Mouse (Mus musculus) left cerebral cortex, postnatal 14 days (tissue): Measurements from ENCODE around the gene Pde11a. TPM values are rescaled to one million over a fixed set of nuclear protein-coding genes. Genes with fewer than 3 reads are reported as not detected.
"Not testable (repeated sequence)": the region's sequence is repeated elsewhere in the genome, so short reads cannot be mapped to it uniquely, and the experiment has no call there.

ENCODE experiments used
- DNase-seq, 2 experiments: peaks; one replicate each; pipeline ENCODE4 v3.0.0; 2021 to 2022; ENCODE audit warnings: low spot score in 2 of 2, mixed read lengths in 1 of 2
- intact Hi-C: fragments of 180-260 bp; cut with DNase I; formaldehyde crosslinking; loops from one replicate; pipeline ENCODE4 v1.15.1; 2025
- total RNA-seq, 2 experiments: library from RNA; stranded (reverse); gene quantifications; 2 replicates each; pipeline ENCODE4 v1.2.3; 2021

The Pde11a gene
- total RNA-seq, 2 experiments from 2014 or later, result 4.1 to 4.4 TPM

GRCm38 (mm10) chr2:75983847-75984246 is 354.7 kb downstream of the Pde11a start:
- intact Hi-C loops, result loop anchor here (2.0 kb wide), 1 partner anchor 87 kb away; no protein-coding TSS in a partner anchor
- no peak for DNase-seq

DNA sequence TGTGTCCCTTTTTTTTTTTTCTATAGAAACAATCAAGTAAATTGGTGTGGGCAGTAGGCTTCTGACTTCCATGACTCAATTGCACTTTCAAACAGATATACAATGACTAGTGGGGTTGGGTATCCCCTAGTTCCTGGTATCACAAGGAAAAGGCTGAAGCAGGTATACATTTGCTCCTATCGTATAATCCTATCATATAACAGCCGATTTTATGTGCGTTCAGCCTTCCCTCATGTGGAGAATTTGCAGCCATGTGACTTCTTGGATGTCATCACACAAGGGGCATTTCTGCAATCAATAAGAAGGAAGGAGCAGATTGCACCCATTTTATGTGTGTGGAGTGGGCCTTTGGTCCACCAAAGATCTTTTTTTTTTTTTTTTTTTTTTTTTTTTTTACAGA is 355.5 kb downstream of the Pde11a start:
- intact Hi-C loops, result no loop called here
- DNase-seq, result no peak

GRCm38 (mm10) chr2:75982626-75983025 is 355.9 kb downstream of the Pde11a start:
- intact Hi-C loops, result no loop called here
- no peak for DNase-seq

DNA sequence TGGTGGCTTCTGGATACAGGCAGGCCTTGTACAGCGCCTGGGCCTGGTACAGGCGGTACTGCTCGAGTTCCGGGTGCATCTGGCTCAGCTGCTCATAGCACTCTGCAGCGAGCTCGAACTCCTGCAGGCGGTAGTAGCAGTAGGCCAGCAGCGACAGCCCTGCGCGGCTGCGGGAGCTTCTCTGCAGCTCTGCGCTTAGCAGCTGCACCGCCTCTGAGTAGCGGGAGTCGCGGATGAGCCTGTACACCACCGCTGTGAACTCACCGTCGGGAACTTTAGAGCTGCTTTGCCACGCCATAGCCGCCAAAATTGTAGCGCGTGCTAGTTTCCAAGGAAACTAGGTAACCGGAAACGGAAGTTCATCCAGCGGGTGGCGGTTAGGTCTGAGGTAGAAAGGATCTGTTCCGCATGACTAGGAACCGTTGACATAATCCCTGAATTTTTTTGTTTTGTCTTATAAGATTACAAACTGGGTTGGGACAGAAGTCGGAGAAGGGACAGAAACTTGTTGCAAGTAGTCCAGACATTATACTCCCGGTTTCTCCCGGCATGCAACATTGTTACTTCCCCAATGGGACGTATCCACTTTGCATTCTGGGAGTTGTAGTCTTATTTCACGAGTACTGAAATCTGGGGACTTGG is 357.0 kb downstream of the Pde11a start, which contains the start of gene Ttc30a1:
Ttc30a1 (minus strand) TSS at position 528 of the 642 bp plus-strand sequence.
- intact Hi-C loops, result not testable (repeated sequence)
- DNase-seq, result peak; percentile 77 to 84

- intact Hi-C loops, DNase-seq: not testable (repeated sequence)
Observed at GRCm38 (mm10) chr2:75980933-75981439, 357.6 kb downstream of the Pde11a start.

GRCm38 (mm10) chr2:75977752-75978368 is 360.7 kb downstream of the Pde11a start, which contains the start of gene Ttc30a2:
Gene Ttc30a2, minus strand, starts transcription at chr2:75978170.
- intact Hi-C loops, result not testable (repeated sequence)
- peak in 1 of 2 experiments; percentile 54 for DNase-seq

- DNase-seq, intact Hi-C loops: not testable (repeated sequence)
Observed at GRCm38 (mm10) chr2:75976070-75976469, 362.5 kb downstream of the Pde11a start.

- no peak for DNase-seq
- intact Hi-C loops, result no loop called here
Observed at GRCm38 (mm10) chr2:75974131-75974530, 364.4 kb downstream of the Pde11a start.

DNA sequence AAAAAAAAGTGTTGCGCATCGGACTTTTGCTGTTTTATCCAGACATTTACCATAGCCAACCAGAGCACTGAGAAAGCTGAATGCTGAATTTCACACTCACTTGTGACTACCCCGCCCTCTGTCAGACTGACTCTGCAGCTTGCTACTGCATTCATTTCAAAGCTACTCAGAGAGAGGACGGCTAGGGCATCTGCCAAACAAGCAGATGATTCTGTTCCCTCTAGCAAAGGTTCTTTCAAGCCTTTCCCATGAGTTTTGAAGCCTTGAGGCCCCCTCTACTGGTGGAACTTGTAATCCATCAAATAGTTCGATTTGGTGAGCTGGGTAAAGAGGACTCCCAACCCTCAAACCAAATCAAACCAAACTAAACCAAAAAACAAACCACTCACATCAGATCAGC is 373.6 kb downstream of the Pde11a start:
- peak; percentile 74 to 89 for DNase-seq
- intact Hi-C loops, result loop anchor here (5.0 kb wide), 3 partner anchors 83 to 358 kb away; no protein-coding TSS in a partner anchor

DNA sequence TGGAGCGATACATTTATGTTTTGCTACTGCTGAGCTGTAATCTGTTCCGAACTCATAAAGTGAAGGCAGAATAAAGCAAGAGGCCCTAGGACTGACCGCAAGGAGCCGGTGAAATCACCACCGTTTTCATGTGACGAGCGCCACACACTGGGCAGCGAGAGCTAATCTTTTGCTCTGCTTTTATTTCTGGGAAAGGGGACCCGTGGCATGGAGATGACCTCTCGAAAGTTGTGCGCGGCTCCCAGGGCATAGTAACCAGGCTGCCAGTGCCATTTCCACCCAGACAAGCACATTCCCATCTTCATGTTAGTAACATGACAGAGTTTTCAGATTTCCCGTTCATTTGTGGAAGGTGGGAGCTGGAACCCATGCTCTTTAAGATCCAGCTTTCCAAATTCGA is 374.1 kb downstream of the Pde11a start:
- peak in 1 of 2 experiments; percentile 60 for DNase-seq

DNA sequence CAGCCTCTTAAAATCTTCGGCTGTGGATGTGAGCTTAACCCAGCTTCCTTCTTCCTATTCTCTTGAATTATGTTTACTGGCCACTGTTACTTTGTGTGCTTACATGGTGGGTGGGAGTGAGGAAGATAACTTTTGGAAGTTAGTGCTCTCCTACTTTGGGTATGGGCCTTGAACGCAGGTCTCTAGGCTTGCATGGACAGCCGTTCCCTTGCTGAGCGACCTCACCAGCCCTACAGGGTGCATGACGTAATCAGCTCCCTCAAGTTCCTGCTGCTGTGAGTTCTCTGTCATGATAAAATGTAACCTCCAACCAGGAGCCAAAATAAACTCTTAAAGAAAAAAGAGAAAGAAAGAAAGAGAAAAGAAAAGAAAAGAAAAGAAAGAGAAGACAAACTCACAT is 374.5 kb downstream of the Pde11a start:
- DNase-seq, result no peak
- intact Hi-C loops, result loop anchor here (5.0 kb wide), 2 partner anchors 82 to 177 kb away; no protein-coding TSS in a partner anchor

More for the DNA sequence above, 374.1 kb downstream of the Pde11a start:
- intact Hi-C loops, result loop anchor here (5.0 kb wide), 2 partner anchors 82 to 177 kb away; no protein-coding TSS in a partner anchor

DNA sequence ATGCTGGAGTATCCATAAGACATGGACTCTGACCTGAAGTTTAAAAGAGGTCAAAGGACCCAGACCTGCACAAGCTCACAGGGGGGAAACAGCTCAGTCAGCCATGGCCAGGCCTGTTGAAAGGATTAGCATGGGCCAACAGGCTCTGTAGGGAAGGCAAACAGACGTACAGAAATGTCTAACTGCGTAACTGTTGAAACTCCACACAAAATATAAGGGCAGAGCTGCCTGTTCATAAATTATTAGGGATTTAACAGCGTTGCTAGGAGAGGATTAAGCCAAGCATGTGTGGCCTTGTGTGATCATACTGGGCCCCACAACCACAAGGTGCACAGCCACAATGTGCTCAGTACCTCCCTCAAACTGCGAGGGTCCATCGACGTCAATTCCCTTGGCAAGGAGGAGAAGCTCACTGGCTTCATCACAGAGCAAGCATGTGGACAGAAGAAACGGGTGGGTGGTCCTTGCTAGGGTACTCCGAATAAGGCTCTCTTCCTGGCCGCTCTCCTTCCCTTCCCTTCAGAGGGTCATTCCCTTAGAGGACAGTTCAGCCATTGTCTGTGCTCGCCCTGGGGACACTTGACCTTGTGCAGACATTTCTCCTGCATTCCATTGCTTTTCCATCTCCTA is 375.2 kb downstream of the Pde11a start:
- no peak for DNase-seq
- intact Hi-C loops, result loop anchor here (5.0 kb wide), 2 partner anchors 81 to 176 kb away; no protein-coding TSS in a partner anchor

DNA sequence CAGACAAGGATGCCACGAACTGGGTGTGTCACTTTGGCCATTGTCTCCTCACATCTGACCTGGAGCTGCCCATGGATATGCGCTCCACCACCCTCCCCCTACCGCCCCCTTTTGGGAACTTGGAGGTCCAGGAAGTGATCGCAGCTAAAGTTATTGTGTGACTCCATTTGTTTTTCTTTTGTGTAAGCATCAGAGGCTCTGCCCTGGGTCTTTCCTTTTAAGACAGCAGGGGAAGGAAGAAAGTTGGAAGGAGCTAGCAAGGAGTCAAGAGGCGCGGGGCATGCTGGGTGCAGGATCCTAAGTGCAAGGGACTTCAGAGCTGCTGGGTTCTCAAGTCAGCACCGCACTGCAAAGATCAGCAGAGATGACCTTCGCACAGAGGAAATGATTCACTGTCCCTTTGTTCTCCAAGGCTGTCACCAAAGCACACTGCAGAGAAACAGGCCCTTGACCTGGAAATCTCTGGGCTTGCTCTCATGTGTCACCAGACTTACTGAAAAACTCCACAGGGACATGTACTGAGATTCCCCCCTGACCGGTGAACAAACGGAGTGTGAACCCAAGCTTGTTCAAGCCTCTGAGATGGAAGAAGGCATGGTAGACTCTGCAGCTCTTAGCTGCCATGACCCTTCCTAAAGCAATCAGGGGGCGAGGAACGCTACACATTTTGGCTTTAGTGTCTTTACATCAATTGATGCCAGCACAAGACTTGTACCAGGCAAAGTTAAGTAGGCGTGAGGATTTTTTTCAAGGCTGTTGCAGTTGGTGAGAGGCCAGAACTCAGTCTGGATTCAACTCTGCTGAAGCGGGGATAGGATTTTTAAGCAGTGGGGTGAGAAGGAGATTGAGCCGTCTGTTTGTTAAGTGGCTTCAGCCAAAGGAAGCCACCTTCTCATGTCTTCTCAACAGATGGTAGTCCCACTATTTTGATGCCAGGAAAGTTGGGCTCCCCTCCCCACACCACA is 377.9 kb downstream of the Pde11a start:
- DNase-seq, result peak in 1 of 2 experiments; percentile 47
- intact Hi-C loops, result loop anchor here (5.0 kb wide), 2 partner anchors 78 to 173 kb away; no protein-coding TSS in a partner anchor

GRCm38 (mm10) chr2:75959850-75960365 is 378.7 kb downstream of the Pde11a start:
- DNase-seq, result no peak
- intact Hi-C loops, result loop anchor here (5.0 kb wide), 2 partner anchors 78 to 173 kb away; no protein-coding TSS in a partner anchor

DNA sequence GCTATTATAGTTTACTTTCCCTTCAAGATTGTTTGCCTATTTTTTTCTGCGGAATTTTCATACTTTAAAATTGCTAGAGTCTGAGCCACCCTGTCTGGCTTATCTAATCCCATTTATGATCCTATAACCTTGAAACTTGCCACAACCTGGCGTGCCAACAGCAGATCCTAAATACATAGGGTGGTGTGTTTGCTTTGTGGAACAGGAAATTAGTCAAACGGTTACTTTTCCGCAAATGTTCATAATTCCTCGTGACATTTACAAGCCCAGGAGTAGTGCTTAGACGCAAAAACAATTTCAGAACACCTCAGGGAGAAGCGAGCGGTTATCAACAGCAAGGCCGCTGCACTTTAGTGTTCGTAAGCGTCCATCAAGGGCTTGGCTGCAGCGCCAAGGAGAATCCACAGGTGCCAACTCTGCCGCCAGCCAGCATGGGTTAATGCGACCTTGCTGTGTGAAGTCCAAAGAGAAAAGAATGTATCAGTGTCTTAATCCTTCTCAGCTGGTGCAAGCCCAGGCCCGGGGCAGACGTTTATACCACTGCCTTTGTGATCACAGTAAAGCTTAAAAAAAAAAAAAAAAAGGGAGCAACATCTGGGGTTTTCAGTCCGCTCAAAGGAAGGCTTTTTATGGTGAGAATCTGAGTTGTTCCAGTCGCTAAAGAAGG is 379.3 kb downstream of the Pde11a start:
- no peak for DNase-seq
- intact Hi-C loops, result no loop called here

DNA sequence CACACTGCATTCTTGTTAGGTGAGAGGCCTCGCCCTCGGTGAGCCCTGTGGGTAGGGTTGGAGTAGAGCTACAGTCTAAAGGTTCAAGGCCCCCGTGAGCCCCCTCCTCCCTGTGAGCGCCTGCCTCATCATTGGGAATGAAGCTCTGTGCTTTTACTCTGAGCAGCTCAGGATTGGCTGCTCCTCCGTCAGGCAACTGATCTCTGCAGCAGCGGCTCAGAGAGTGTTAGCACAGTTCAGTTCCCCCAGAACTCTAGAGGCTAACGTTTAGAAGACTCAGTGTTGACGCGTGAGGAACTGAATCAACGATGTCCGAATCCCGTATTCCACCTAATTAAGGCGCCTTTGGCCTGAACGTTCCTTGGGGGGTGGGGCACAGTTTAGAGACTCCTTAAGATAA is 382.9 kb downstream of the Pde11a start:
- DNase-seq, result no peak
- intact Hi-C loops, result no loop called here

GRCm38 (mm10) chr2:75953320-75953719 is 385.3 kb downstream of the Pde11a start:
- intact Hi-C loops, result no loop called here
- DNase-seq, result no peak

DNA sequence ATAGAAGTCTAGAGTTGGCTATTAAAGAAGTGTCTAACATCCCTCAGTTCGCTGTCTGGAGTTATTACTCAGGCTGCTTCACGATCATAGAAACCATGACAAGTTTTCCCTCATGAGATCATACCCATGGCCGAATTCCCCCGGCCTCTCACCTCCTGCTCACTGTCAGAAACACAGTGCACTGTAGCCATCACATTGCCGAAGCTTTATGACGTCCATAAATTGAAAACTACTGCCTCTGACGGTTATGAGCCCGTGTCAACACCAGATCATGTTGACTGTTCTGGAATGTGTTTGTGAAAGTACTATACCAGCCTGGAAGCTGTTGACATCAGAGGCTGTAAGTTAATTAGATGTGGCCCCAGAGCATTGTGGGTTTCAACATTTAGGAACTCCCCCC is 387.9 kb downstream of the Pde11a start:
- intact Hi-C loops, result no loop called here
- no peak for DNase-seq
